Mouse (Mus musculus) MEL (cell line): ENCODE results near the gene Fndc8. TPM values are rescaled to one million over a fixed set of nuclear protein-coding genes. Genes with fewer than 3 reads are reported as not detected.

Experiments
- DNase-seq: peaks from one replicate; pipeline ENCODE4 v3.0.0; 2011; ENCODE audit warnings: low read depth, low spot score
- H3K27ac ChIP-seq: 2 replicates; pipeline ENCODE4 v1.5.1; 2012; ENCODE audit warnings: low read depth, mild to moderate bottlenecking, control low read depth, low read length, moderate library complexity; ENCODE audit not compliant: control insufficient read depth
- H3K27me3 ChIP-seq, 2 experiments: fragments of 150-350 bp in 1 of 2; sonication (generic) in 1 of 2; 2 replicates each; pipeline ENCODE4 v1.6.1; 2012; ENCODE audit warnings: low read length in 2 of 2, mild to moderate bottlenecking in 2 of 2, improper control_type of control experiment in 1 of 2, moderate library complexity in 1 of 2; ENCODE audit not compliant: insufficient read depth in 2 of 2, control insufficient read depth in 1 of 2
- H3K36me3 ChIP-seq, 2 experiments: 2 replicates each; pipeline ENCODE4 v1.6.1; 2012 to 2014; ENCODE audit warnings: low read length in 2 of 2, improper control_type of control experiment in 1 of 2, inconsistent platforms in 1 of 2, mild to moderate bottlenecking in 1 of 2; ENCODE audit not compliant: insufficient read depth in 2 of 2, control insufficient read depth in 1 of 2
- H3K4me1 ChIP-seq, 2 experiments: fragments of 150-350 bp in 1 of 2; sonication (generic) in 1 of 2; 2 replicates each; pipeline ENCODE4 v1.6.1; 2012; ENCODE audit warnings: low read length in 2 of 2, improper control_type of control experiment in 1 of 2, mild to moderate bottlenecking in 1 of 2; ENCODE audit not compliant: insufficient read depth in 2 of 2, control insufficient read depth in 1 of 2
- H3K4me3 ChIP-seq, 2 experiments: fragments of 150-350 bp in 1 of 2; sonication (generic) in 1 of 2; 2 replicates each; pipeline ENCODE4 v1.5.1; 2012; ENCODE audit warnings: low read depth in 2 of 2, low read length in 2 of 2, mild to moderate bottlenecking in 2 of 2, moderate library complexity in 2 of 2, control low read depth in 1 of 2, improper control_type of control experiment in 1 of 2; ENCODE audit not compliant: control insufficient read depth in 1 of 2, insufficient read depth in 1 of 2
- H3K79me2 ChIP-seq: 2 replicates; pipeline ENCODE4 v1.6.1; 2012; ENCODE audit warnings: mild to moderate bottlenecking, low read length, moderate library complexity; ENCODE audit not compliant: control insufficient read depth, poor library complexity, insufficient read depth
- H3K9ac ChIP-seq: 2 replicates; pipeline ENCODE4 v1.6.1; 2012; ENCODE audit warnings: low read depth, mild to moderate bottlenecking, control low read depth, low read length, moderate library complexity; ENCODE audit not compliant: control insufficient read depth, poor library complexity, severe bottlenecking
- H3K9me3 ChIP-seq: fragments of 150-350 bp; sonication (generic); replicated peaks from 2 replicates; pipeline ENCODE4 v1.6.1; 2012; ENCODE audit warnings: mild to moderate bottlenecking, low read length, improper control_type of control experiment, moderate library complexity; ENCODE audit not compliant: insufficient read depth
- CHD1 ChIP-seq: IDR thresholded peaks from 2 replicates; pipeline ENCODE4 v1.6.1; 2012; ENCODE audit warnings: low read depth, mild to moderate bottlenecking, inconsistent platforms, low read length, improper control_type of control experiment
- CTCF ChIP-seq, 3 experiments: IDR thresholded peaks in 2 of 3; conservative IDR thresholded peaks in 1 of 3; 2 replicates each; pipeline ENCODE4 v1.5.1; 2011 to 2012; ENCODE audit warnings: low read length in 3 of 3, low read depth in 2 of 3, mild to moderate bottlenecking in 2 of 3, improper control_type of control experiment in 1 of 3, inconsistent platforms in 1 of 3, mixed read lengths in 1 of 3, moderate library complexity in 1 of 3; ENCODE audit not compliant: control insufficient read depth in 1 of 3, insufficient read depth in 1 of 3, poor library complexity in 1 of 3, severe bottlenecking in 1 of 3
- E2F4 ChIP-seq: IDR thresholded peaks from 2 replicates; pipeline ENCODE4 v1.6.1; 2011; ENCODE audit warnings: low read depth, low read length, improper control_type of control experiment, borderline replicate concordance
- ELF1 ChIP-seq: IDR thresholded peaks from 2 replicates; pipeline ENCODE4 v1.6.1; 2014; ENCODE audit warnings: low read depth, mild to moderate bottlenecking, inconsistent platforms, low read length, improper control_type of control experiment, moderate library complexity
- ETS1 ChIP-seq: IDR thresholded peaks from 2 replicates; pipeline ENCODE4 v1.6.1; 2012; ENCODE audit warnings: low read depth, mild to moderate bottlenecking, inconsistent platforms, low read length, improper control_type of control experiment, moderate library complexity
- GATA1 ChIP-seq: IDR thresholded peaks from 2 replicates; pipeline ENCODE4 v1.6.1; 2011; ENCODE audit warnings: low read depth, low read length, improper control_type of control experiment
- JUND ChIP-seq: IDR thresholded peaks from 2 replicates; pipeline ENCODE4 v1.6.1; 2011; ENCODE audit warnings: low read depth, mild to moderate bottlenecking, improper control_type of control experiment, low read length
- MAX ChIP-seq: IDR thresholded peaks from 2 replicates; pipeline ENCODE4 v1.6.1; 2011; ENCODE audit warnings: low read length, improper control_type of control experiment
- MXI1 ChIP-seq: IDR thresholded peaks from 2 replicates; pipeline ENCODE4 v1.6.1; 2011; ENCODE audit warnings: mild to moderate bottlenecking, low read depth, low read length, improper control_type of control experiment
- MYC ChIP-seq: IDR thresholded peaks from 2 replicates; pipeline ENCODE4 v1.6.1; 2011; ENCODE audit warnings: low read depth, mild to moderate bottlenecking, low read length, improper control_type of control experiment, moderate library complexity
- NELFE ChIP-seq: IDR thresholded peaks from 2 replicates; pipeline ENCODE4 v1.6.1; 2011; ENCODE audit warnings: low read depth, low read length, improper control_type of control experiment
- POLR2A ChIP-seq, 2 experiments: IDR thresholded peaks; 2 replicates each; pipeline ENCODE4 v1.6.1; 2011 to 2012; ENCODE audit warnings: low read length in 2 of 2, mild to moderate bottlenecking in 2 of 2, control low read depth in 1 of 2, improper control_type of control experiment in 1 of 2, low read depth in 1 of 2, moderate library complexity in 1 of 2; ENCODE audit not compliant: control insufficient read depth in 1 of 2, insufficient read depth in 1 of 2, poor library complexity in 1 of 2
- POLR2AphosphoS2 ChIP-seq: IDR thresholded peaks from 2 replicates; pipeline ENCODE4 v1.6.1; 2011; ENCODE audit warnings: low read length, improper control_type of control experiment
- POLR2AphosphoS5 ChIP-seq: IDR thresholded peaks from 2 replicates; pipeline ENCODE4 v1.6.1; 2012; ENCODE audit warnings: low read depth, borderline replicate concordance, mild to moderate bottlenecking, inconsistent platforms, low read length, moderate library complexity, mixed read lengths
- SIN3A ChIP-seq: IDR thresholded peaks from 2 replicates; pipeline ENCODE4 v1.6.1; 2012; ENCODE audit warnings: low read length, improper control_type of control experiment, inconsistent platforms
- SMC3 ChIP-seq: IDR thresholded peaks from 2 replicates; pipeline ENCODE4 v1.6.1; 2011; ENCODE audit warnings: low read depth, low read length, improper control_type of control experiment
- TAL1 ChIP-seq: IDR thresholded peaks from 2 replicates; pipeline ENCODE4 v1.6.1; 2012; ENCODE audit warnings: mild to moderate bottlenecking, inconsistent platforms, low read length, moderate library complexity, mixed read lengths
- TBP ChIP-seq: IDR thresholded peaks from 2 replicates; pipeline ENCODE4 v1.8.0; 2011; ENCODE audit warnings: low read depth, low read length, improper control_type of control experiment
- UBTF ChIP-seq: IDR thresholded peaks from 2 replicates; pipeline ENCODE4 v1.6.1; 2012; ENCODE audit warnings: low read depth, mild to moderate bottlenecking, inconsistent platforms, low read length, improper control_type of control experiment, moderate library complexity, borderline replicate concordance; ENCODE audit not compliant: insufficient read depth
- USF1 ChIP-seq: IDR thresholded peaks from 2 replicates; pipeline ENCODE4 v1.6.1; 2014; ENCODE audit warnings: low read depth, mild to moderate bottlenecking, inconsistent platforms, low read length, improper control_type of control experiment, moderate library complexity
- ZC3H11A ChIP-seq: IDR thresholded peaks from 2 replicates; pipeline ENCODE4 v1.6.1; 2012; ENCODE audit warnings: low read depth, mild to moderate bottlenecking, inconsistent platforms, low read length, improper control_type of control experiment
- ZMIZ1 ChIP-seq: IDR thresholded peaks from 2 replicates; pipeline ENCODE4 v1.6.1; 2012; ENCODE audit warnings: low read depth, mild to moderate bottlenecking, inconsistent platforms, low read length, improper control_type of control experiment, moderate library complexity
- ZNF384 ChIP-seq: IDR thresholded peaks from 2 replicates; pipeline ENCODE4 v1.6.1; 2012; ENCODE audit warnings: low read depth, mild to moderate bottlenecking, inconsistent platforms, low read length, improper control_type of control experiment
- polyA plus RNA-seq, 2 experiments: library from polyadenylated mRNA; stranded (reverse) in 1 of 2; unstranded in 1 of 2; fragments of >175 nt in 1 of 2; fragments of >200 nt in 1 of 2; gene quantifications; 2 replicates each; pipeline versions ENCODE4 v1.2.1 to v1.2.4; 2012; ENCODE audit warnings: low replicate concordance in 2 of 2, low read depth in 1 of 2; ENCODE audit not compliant: insufficient read length in 2 of 2, insufficient read depth in 1 of 2, missing spikeins in 1 of 2
- total RNA-seq: library from RNA; depleted of rRNA; stranded (reverse); fragments of 300-350 nt; gene quantifications from 2 replicates; pipeline ENCODE4 v1.2.3, GENCODE M21; 2012

The Fndc8 gene
- total and polyA plus RNA-seq, 3 experiments, result 0.15 to 0.72 TPM; not detected in 1

DNA sequence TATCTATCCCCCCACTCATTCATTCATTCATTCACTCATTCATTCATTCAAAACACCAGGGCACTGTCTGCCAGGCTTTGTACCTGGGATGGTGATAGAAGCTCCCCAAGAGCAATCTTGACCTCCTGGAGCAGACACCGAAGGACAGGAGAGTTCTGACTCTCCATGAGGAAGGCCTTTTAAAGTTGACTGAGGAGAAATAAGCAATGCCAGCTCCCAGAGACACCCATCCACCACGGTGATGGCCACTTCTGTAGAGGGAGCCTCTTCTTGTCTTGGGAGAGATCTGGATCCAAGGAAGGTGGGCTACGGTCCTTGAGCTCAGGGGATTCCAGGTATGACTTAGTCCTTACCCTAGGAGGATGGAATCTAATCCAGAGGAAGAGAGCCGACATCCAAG lies 18.3 kb downstream of the Fndc8 start, which contains the start of gene Unc45b:
Unc45b (plus strand) TSS at position 301 of the 400 bp plus-strand sequence.
- no peak for TF ChIP-seq TBP
- no peak for TF ChIP-seq ZNF384
- no peak for TF ChIP-seq POLR2AphosphoS2
- TF ChIP-seq UBTF, result no peak
- TF ChIP-seq NELFE, result no peak
- TF ChIP-seq, all 39 proteins: peak for 0
- H3K27ac ChIP-seq, result no peak within 1 kb of the TSS
- H3K4me3 ChIP-seq, result no peak within 1 kb of the TSS
- no peak within 1 kb of the TSS for H3K9ac ChIP-seq
- H3K4me1 ChIP-seq, result peaks cover 0 to 15% of the 10 kb centered on the region in 2 experiments; a peak in 3 of 4 replicates
- H3K27me3 ChIP-seq, result peaks cover 0 to 2% of the 10 kb centered on the region in 2 experiments; a peak in 1 of 4 replicates
- H3K79me2 ChIP-seq, result peaks cover 21% of the 10 kb centered on the region
- peaks cover 2 to 17% of the 10 kb centered on the region in 2 experiments for H3K36me3 ChIP-seq
- no peaks in the 10 kb centered on the region for H3K9me3 ChIP-seq
- no peak for DNase-seq

DNA sequence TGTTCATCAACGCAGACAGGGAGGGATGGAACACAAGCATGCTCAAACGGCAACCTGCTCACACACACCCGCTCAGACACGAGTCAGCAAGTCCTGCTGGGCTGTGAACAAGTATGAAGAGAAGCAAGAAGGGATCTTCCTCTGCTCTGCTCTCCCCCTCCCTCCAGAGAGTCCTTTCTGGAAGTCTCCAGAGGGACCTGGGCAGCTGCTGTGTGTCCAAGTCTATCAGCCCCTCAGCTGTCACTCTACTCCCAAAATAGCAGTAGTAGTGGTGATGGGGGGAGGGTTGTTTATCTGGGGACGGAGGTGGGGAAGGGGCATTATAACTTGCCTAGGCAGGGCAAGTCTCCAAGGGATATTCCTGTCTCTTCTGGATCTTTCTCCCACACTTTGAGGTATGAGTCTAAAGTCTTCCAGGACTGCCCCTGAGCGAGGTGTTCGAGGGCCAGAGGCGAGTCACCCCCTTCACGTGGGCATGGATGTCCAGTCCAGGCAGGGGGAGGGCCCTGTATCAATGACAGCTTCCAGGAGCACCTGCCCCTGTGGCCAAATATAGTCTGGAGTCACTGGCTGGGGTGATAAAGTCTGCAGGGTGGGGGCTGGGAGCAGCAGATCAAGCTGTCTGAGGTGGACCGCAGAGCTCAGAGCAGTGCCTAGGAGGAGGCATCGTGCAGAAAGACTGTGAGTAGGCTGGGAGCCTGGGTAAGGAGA lies 18.9 kb downstream of the Fndc8 start:
- no peak overlapping the region for H3K9ac ChIP-seq
- H3K9me3 ChIP-seq, result no peaks in the 10 kb centered on the region
- TF ChIP-seq E2F4, result no peak
- TF ChIP-seq ELF1, result no peak
- TF ChIP-seq JUND, result no peak
- TF ChIP-seq GATA1, result no peak
- no peak for TF ChIP-seq SMC3
- no peak for TF ChIP-seq MXI1
- TF ChIP-seq USF1, result no peak

DNA sequence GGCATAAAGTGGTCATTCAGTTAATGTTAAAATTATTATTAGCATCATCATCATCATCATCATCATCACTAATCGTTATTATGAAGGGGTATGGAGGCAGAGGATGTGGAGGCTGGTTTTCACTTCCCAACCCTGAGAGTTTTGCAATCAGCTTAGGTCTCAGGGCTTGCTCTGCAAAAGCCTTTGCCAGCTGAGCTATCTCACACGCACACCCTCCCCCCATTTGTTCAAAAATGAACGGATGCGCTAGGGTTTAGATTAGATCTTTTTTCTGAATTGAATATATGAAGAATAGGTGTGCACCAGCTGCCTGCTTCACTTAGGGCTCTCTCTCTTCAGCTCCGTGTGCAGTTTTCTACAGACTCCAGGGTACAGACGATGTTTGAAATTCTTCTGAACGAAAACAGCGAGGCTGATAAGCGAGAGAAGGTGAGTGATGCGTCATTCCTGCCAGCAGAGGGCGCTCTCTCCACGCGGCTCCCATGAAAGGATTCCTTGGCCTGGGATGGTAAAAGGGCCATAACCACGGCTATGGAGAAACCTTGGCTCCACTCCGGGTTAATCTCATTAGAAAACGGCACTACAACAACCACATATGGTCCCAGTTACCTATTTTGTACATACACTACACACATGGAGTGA lies 22.9 kb downstream of the Fndc8 start:
- 0 out of 4 replicates have a peak, but pooled peaks cover 0 to 2% of the 10 kb centered on the region in 2 experiments for H3K4me1 ChIP-seq
- H3K27ac ChIP-seq, result no peak overlapping the region
- DNase-seq, result peak; percentile 87
- no peaks in the 10 kb centered on the region for H3K79me2 ChIP-seq
- H3K36me3 ChIP-seq, result no peaks in the 10 kb centered on the region
- H3K4me3 ChIP-seq, result peak overlapping the region; percentile 24 to 34; a peak in 3 of 4 replicates
- no peak overlapping the region for H3K9ac ChIP-seq
- peaks cover 0 to 2% of the 10 kb centered on the region in 2 experiments; a peak in 2 of 4 replicates for H3K27me3 ChIP-seq
- H3K9me3 ChIP-seq, result no peaks in the 10 kb centered on the region
- TF ChIP-seq SIN3A (peak; percentile 46; the same call in 1 of the 2 replicates), POLR2AphosphoS2 (no peak), ETS1 (no peak), MAX (no peak), ZMIZ1 (no peak), POLR2A (IDR thresholded peaks at IDR 0.05; ENCODE audit: control insufficient read depth in 1 of 2, insufficient read depth in 1 of 2, low read depth in 1 of 2, low read length in 2 of 2, poor library complexity in 1 of 2) (no peak), MYC (0 out of 2 replicates have a peak, but pooled peaks have one; percentile 32), ZC3H11A (peak; percentile 99), SMC3 (peak; percentile 99), POLR2AphosphoS5 (no peak), TBP (0 out of 2 replicates have a peak, but pooled peaks have one; percentile 12), GATA1 (peak; percentile 68), JUND (no peak), CHD1 (no peak), CTCF (IDR thresholded peaks at IDR 0.05 in 2 of 3, conservative IDR thresholded peaks at IDR 0.05 in 1 of 3; ENCODE audit: control insufficient read depth in 1 of 3, insufficient read depth in 1 of 3, low read depth in 2 of 3, low read length in 3 of 3, poor library complexity in 1 of 3, severe bottlenecking in 1 of 3) (peak; percentile 97 to 100 (median 99)), TAL1 (no peak)

More for the DNA sequence above, 18.9 kb downstream of the Fndc8 start:
- Histone ChIP-seq H3K27ac (no peak overlapping the region), H3K4me3 (no peak overlapping the region), H3K4me1 (peaks cover 0 to 15% of the 10 kb centered on the region in 2 experiments; a peak in 3 of 4 replicates), H3K27me3 (peaks cover 0 to 2% of the 10 kb centered on the region in 2 experiments; a peak in 1 of 4 replicates), H3K36me3 (peaks cover 2 to 14% of the 10 kb centered on the region in 2 experiments), H3K79me2 (peaks cover 21% of the 10 kb centered on the region)
- no peak for DNase-seq
